Mouse (Mus musculus): Measurements from ENCODE around the gene Reep3. TPM values are rescaled to one million over a fixed set of nuclear protein-coding genes. Genes with fewer than 3 reads are reported as not detected.
"Not testable (repeated sequence)": the region's sequence is repeated elsewhere in the genome, so short reads cannot be mapped to it uniquely, and the experiment has no call there.

Reep3 gene
- polyA plus RNA-seq (2012; rRNA removed) = 22.0 and 22.6 TPM in 2 replicates

GRCm38 (mm10) chr10:67096621-67097436, at the start of gene Reep3:
TSS of gene Reep3 (minus strand) at chr10:67096945.
- DNase-seq (ENCODE audit: extremely low spot score in 1 of 2, low spot score in 1 of 2) = peak in 1 of 2 experiments; percentile 59

DNA sequence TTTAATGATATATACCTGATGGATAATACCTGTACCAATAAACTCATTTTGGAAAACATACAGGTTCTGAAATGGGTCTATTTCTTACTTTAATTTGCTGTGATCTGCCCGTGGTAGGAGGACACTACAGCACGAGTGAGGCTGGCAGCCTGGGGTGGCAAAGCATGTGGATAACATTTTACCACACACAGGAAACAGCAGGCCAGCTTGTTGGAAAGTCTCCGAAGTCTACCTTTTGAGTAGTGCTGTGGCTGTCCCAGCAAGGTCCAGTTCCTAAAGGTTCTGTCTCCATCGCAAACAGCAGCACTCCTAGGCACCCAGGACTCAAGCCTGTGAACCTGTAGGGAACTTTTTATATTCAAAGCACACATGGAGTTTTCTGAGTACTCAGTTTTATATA, 48.9 kb upstream of the Reep3 start:
- DNase-seq (ENCODE audit: extremely low spot score in 1 of 2, low spot score in 1 of 2) = no peak

DNA sequence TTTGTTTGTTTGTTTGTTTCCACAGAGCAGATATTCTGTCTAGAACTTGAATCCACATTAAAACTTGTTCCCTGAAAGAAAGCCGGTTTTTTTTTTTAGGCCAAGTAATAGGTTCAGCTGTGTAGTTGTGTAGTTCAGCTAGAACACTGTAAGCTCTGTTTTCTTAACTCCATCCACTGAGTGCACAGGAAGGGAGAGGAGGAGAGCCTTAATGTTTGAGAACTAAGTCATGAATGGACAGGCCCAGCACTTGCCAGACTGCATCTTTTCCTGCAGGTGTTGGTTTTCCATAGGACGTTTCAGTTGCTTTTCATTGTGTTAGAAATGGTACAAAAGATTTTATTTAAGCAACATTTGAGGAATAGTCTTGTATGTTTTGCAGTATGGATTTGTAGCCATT, 47.5 kb upstream of the Reep3 start:
- no peak for DNase-seq (ENCODE audit: extremely low spot score in 1 of 2, low spot score in 1 of 2)

- no peak for DNase-seq (ENCODE audit: extremely low spot score in 1 of 2, low spot score in 1 of 2)
Measured at GRCm38 (mm10) chr10:67143661-67144060, 46.9 kb upstream of the Reep3 start.

GRCm38 (mm10) chr10:67137437-67137836, 40.7 kb upstream of the Reep3 start:
- no peak for DNase-seq (ENCODE audit: extremely low spot score in 1 of 2, low spot score in 1 of 2)

GRCm38 (mm10) chr10:67134322-67134721, 37.6 kb upstream of the Reep3 start:
- DNase-seq (ENCODE audit: extremely low spot score in 1 of 2, low spot score in 1 of 2) = no peak

DNA sequence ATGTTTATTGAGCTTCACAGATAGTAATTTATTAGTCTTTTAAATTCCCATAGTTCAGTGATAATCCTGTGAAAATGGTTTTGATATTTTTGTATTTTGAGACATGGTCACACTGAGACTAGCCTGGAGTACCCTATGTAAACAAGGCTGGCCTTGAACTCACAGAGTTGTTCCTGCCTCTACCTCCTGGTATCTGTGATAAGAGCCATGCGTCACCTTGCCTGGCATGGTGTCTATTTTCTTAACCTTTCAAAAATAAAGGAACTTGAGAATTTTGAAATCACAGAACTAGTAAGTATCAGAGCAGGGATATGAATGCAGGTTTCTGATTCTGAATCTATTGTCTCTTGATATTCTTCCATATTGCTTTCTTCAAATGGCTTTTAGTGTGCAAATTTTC, 35.0 kb upstream of the Reep3 start:
- no peak for DNase-seq (ENCODE audit: extremely low spot score in 1 of 2, low spot score in 1 of 2)

DNA sequence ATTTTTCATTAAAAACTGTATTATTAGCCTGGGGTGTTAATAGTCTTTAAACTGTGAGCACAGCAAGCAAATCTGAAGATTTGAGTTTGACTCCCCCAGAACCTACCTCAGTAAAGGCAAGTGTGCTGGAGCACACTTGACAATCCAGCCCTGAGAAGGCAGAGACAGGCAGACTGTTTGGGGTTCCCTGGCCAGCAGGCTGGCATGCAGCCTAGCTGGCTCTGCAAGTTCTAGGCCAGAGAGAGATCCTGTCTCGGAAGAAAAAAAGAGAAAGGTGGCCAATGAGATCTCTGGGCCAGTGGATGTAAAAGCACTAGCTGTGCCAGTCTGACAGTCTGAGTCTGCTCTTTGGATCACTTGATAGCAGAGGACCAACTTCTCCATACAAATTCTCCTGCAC, 32.8 kb upstream of the Reep3 start:
- no peak for DNase-seq (ENCODE audit: extremely low spot score in 1 of 2, low spot score in 1 of 2)

- no peak for DNase-seq (ENCODE audit: extremely low spot score in 1 of 2, low spot score in 1 of 2)
Measured at GRCm38 (mm10) chr10:67126859-67127758, 30.4 kb upstream of the Reep3 start.

DNA sequence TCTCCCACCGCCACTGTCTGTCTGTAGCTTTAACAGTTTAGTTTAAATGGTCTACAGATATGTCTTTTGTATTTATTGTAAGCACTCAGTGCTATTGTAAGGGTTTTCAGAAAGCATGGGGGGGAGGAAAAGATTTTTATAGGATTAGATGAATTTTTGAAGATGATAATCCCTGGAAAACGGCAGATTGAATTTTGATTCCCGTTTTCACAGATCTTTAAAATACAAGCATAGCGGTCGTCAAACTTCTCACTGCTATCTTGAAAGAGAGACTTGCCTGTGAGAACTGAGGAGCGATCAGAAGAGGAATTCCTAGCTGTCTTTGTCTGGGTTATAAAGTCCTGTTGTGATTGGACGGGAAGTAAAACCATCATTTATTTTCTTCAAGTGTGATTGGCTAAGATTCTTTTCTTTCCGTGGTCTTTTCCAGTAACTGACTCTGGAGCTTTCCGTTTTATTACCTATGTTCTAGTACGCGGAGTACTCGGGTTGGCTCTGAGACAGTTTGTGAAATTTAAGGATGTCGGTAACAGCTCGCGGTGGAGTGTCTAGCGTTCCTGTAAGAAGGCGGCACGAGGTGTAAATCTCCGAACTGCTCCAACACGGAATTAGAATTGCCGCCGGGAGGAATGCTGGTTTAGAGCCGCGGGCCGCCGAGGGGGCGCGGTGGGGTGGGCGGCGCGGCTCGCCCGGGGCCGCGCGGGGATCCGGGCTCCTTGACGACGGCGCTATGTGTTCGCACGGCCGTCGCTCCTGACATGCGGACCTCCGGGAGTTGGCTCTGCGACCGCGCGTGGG, 29.5 kb upstream of the Reep3 start:
- peak; percentile 66 to 80 for DNase-seq (ENCODE audit: extremely low spot score in 1 of 2, low spot score in 1 of 2)

- peak; percentile 56 to 62 for DNase-seq (ENCODE audit: extremely low spot score in 1 of 2, low spot score in 1 of 2)
Measured at GRCm38 (mm10) chr10:67124156-67124555, 27.4 kb upstream of the Reep3 start.

GRCm38 (mm10) chr10:67123756-67124155, 27.0 kb upstream of the Reep3 start:
- DNase-seq (ENCODE audit: extremely low spot score in 1 of 2, low spot score in 1 of 2) = no peak

DNA sequence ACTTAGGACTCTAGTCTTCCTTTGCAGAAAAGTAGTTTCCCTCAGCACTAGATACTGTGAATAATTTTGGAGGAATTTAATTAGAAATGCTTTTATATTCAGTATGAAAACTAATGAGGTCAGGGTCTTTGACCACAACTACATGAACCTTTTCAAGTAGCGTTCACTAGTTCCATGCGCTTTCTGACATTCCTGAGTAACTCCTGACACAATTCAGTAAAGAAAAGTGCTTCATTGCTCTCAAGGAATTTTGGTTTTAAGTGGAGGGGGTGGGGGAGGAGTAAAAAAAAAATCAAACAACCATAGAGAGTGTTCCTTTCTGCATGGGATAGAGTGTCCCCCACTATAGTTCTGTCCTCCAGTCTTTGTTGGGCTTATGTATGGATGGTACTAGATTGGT, 23.9 kb upstream of the Reep3 start:
- DNase-seq (ENCODE audit: extremely low spot score in 1 of 2, low spot score in 1 of 2) = no peak

DNA sequence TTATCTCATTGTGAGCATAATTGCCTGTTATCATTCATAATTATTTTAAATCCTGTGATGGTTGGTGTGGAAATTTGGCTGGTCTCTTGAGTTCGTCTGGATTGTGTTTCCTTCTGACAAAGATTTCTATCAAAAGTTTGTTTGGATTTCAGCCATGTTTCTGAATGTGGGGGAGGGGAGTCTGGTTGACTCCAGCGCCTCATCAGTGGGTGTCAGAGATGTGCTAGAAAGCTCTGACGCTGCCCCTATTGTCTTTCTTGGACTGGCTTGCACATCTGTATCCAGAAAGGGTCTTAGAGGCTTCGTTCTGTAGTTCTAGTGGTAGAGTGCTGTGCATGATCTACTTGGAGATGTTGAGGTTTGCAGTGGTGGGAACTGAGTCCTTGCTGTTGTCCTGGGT, 23.4 kb upstream of the Reep3 start:
- DNase-seq (ENCODE audit: extremely low spot score in 1 of 2, low spot score in 1 of 2) = no peak

DNA sequence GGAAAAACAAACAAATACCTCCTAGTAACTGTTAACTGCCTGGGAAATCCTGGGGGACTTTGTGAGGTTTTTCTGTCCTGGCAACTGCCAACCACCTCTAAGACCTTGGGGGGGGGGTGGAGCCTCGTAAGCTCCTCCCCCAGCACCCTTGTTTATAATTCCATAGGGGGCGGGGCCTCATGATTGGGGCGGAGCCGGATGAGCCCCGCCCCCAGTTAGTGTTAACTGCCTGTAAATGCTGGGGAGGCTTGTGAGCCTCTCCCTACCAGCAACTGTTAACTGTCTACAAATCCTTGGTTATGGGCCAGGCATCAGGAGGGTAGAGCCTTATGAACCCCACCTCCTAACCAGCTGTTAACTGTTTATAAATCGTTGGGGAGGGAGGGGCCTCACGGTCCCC, 22.5 kb upstream of the Reep3 start:
- no peak for DNase-seq (ENCODE audit: extremely low spot score in 1 of 2, low spot score in 1 of 2)

GRCm38 (mm10) chr10:67116251-67116650, 19.5 kb upstream of the Reep3 start:
- no peak for DNase-seq (ENCODE audit: extremely low spot score in 1 of 2, low spot score in 1 of 2)

DNA sequence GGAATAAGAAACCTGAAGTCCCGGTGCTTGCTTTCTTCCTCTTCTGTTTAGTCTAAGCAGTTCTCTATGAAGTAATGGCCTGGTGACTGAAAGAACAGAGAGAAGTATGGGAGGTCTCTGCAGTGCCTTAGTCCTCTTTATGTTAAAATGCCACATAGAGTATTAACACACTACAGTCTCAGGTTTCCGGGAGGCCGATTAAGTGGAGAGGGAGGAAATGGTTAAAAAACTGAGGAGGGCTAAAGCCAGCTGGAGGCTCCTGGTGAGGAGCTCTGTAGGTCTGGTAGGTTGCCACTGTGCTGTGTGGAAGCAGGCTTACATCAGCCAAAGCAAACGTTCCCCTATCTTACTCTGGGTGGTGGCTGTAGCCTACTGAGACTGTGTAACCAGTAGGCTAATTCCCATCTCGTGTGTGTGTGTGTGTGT, 18.9 kb upstream of the Reep3 start:
- DNase-seq (ENCODE audit: extremely low spot score in 1 of 2, low spot score in 1 of 2) = no peak

DNA sequence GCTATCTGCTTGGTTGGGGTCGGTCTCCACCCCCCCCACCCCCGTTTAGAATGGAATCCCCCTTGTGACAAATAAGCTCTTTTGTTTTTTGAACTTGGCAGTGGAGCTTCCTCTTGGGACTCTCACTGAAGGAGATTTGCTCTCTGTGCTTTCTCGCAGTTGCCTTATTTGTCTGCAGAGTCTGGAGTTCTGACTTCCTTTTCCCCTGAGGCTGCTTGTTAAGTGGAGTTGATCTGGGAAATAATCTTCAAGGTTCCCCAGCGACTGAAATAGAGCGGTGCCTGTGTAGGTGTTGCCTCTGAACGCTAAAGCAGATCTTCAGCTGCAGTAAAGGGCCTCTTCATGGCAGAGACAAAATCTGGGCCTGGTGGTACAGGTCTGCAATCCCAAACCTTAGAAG, 18.4 kb upstream of the Reep3 start:
- DNase-seq (ENCODE audit: extremely low spot score in 1 of 2, low spot score in 1 of 2) = peak in 1 of 2 experiments; percentile 59

GRCm38 (mm10) chr10:67113833-67114232, 17.1 kb upstream of the Reep3 start:
- DNase-seq (ENCODE audit: extremely low spot score in 1 of 2, low spot score in 1 of 2) = no peak

GRCm38 (mm10) chr10:67112967-67113366, 16.2 kb upstream of the Reep3 start:
- DNase-seq (ENCODE audit: extremely low spot score in 1 of 2, low spot score in 1 of 2) = not testable (repeated sequence)

GRCm38 (mm10) chr10:67111799-67112177, 15.0 kb upstream of the Reep3 start:
- DNase-seq (ENCODE audit: extremely low spot score in 1 of 2, low spot score in 1 of 2) = no peak
